Mouse (Mus musculus) forebrain, embryonic 16.5 days (tissue): Measurements from ENCODE around the gene Trir. TPM values are rescaled to one million over a fixed set of nuclear protein-coding genes. Genes with fewer than 3 reads are reported as not detected.

Experiments
- ATAC-seq: fragments of 200-750 bp; cut with Nextera tagmentation; 2 replicates; pipeline ENCODE4 v1.8.0; 2017; ENCODE audit warnings: mild to moderate bottlenecking, moderate library complexity
- H3K27ac ChIP-seq: fragments of 300-500 bp; sonication (generic); 2 replicates; pipeline ENCODE4 v1.5.1; 2014; ENCODE audit warnings: low read length, control low read depth
- H3K27me3 ChIP-seq: fragments of 300-500 bp; sonication (generic); replicated peaks from 2 replicates; pipeline ENCODE4 v1.6.1; 2014; ENCODE audit warnings: low read length; ENCODE audit not compliant: control insufficient read depth, insufficient read depth
- H3K36me3 ChIP-seq: fragments of 300-500 bp; sonication (generic); 2 replicates; pipeline ENCODE4 v1.6.1; 2014; ENCODE audit not compliant: control insufficient read depth, insufficient read depth
- H3K4me1 ChIP-seq: fragments of 300-500 bp; sonication (generic); replicated peaks from 2 replicates; pipeline ENCODE4 v1.6.1; 2014; ENCODE audit warnings: low read length; ENCODE audit not compliant: control insufficient read depth, insufficient read depth
- H3K4me2 ChIP-seq: fragments of 300-500 bp; sonication (generic); 2 replicates; pipeline ENCODE4 v1.6.1; 2014; ENCODE audit warnings: mild to moderate bottlenecking, low read length, control low read depth
- H3K4me3 ChIP-seq: fragments of 300-500 bp; sonication (generic); replicated peaks from 2 replicates; pipeline ENCODE4 v1.5.1; 2014; ENCODE audit warnings: mild to moderate bottlenecking, low read length, control low read depth
- H3K9ac ChIP-seq: fragments of 300-500 bp; sonication (generic); replicated peaks from 2 replicates; pipeline ENCODE4 v1.6.1; 2014; ENCODE audit warnings: low read depth, low read length, control low read depth
- H3K9me3 ChIP-seq: fragments of 300-500 bp; sonication (generic); 2 replicates; pipeline ENCODE4 v1.6.1; 2016; ENCODE audit warnings: low read length; ENCODE audit not compliant: control insufficient read depth
- WGBS: fragments of 180-500 bp; shearing (Covaris S2); extraction: QIAGEN DNeasy Blood & Tissue Kit; methylation state at CpG from one replicate; pipeline ENCODE4 v1.1.7; 2014; 5-methylcytosine and 5-hydroxymethylcytosine counted together
- polyA plus RNA-seq: library from polyadenylated mRNA; unstranded; fragments of >200 nt; fragmentation: Nextera tagmentation; extraction: Ambion mirVana; gene quantifications from 2 replicates; pipeline ENCODE4 v1.2.1, GENCODE M21; 2015

Trir gene
- polyA plus RNA-seq, 1 experiment from 2014 or later, result 108 TPM

GRCm38 (mm10) chr8:85014431-85014830 lies 12.2 kb upstream of the Trir start, which contains the start of gene Best2:
TSS of gene Best2 (minus strand) at chr8:85014531.
- Histone ChIP-seq H3K4me3 (peak within 1 kb of the TSS; percentile 37), H3K36me3 (peaks cover 17% of the 10 kb centered on the region)
- WGBS, result 70% methylated on average over 2 of the region's 2 CpGs

GRCm38 (mm10) chr8:85016724-85017123 lies 9.9 kb upstream of the Trir start:
- WGBS, result 60% methylated on average over 10 of the region's 10 CpGs
- H3K4me1 ChIP-seq, result peaks cover 5% of the 10 kb centered on the region
- H3K27ac ChIP-seq, result no peak overlapping the region
- H3K27me3 ChIP-seq, result peaks cover 6% of the 10 kb centered on the region; the same call in 1 of the 2 replicates
- no peak for ATAC-seq
- H3K4me3 ChIP-seq, result no peak overlapping the region
- peaks cover 17% of the 10 kb centered on the region for H3K36me3 ChIP-seq
- no peaks in the 10 kb centered on the region for H3K9me3 ChIP-seq
- no peak overlapping the region for H3K9ac ChIP-seq
- H3K4me2 ChIP-seq, result no peak overlapping the region

More at GRCm38 (mm10) chr8:85014431-85014830, 12.2 kb upstream of the Trir start, which contains the start of gene Best2:
- Histone ChIP-seq H3K9me3 (no peaks in the 10 kb centered on the region), H3K9ac (peak within 1 kb of the TSS; percentile 64), H3K4me2 (peak within 1 kb of the TSS; percentile 63), H3K27ac (no peak within 1 kb of the TSS), H3K27me3 (peaks cover 15% of the 10 kb centered on the region), H3K4me1 (peaks cover 5% of the 10 kb centered on the region)
- ATAC-seq, result no peak

- H3K9me3 ChIP-seq, result no peaks in the 10 kb centered on the region
- peaks cover 19% of the 10 kb centered on the region for H3K36me3 ChIP-seq
- H3K27me3 ChIP-seq, result peaks cover 6% of the 10 kb centered on the region; the same call in 1 of the 2 replicates
- H3K4me3 ChIP-seq, result no peak overlapping the region
- ATAC-seq, result no peak
- 23% methylated on average over 5 of the region's 5 CpGs for WGBS
- H3K4me2 ChIP-seq, result no peak overlapping the region
- H3K27ac ChIP-seq, result no peak overlapping the region
- H3K4me1 ChIP-seq, result peaks cover 5% of the 10 kb centered on the region
- H3K9ac ChIP-seq, result no peak overlapping the region
Observed at GRCm38 (mm10) chr8:85017209-85017608, 9.4 kb upstream of the Trir start.

GRCm38 (mm10) chr8:85021514-85022055 lies 5.0 kb upstream of the Trir start:
- no peaks in the 10 kb centered on the region for H3K27me3 ChIP-seq
- no peak overlapping the region for H3K27ac ChIP-seq

GRCm38 (mm10) chr8:85023846-85024245 lies 2.8 kb upstream of the Trir start:
- H3K4me1 ChIP-seq, result peaks cover 35% of the 10 kb centered on the region
- whole genome bisulfite sequencing, result 97% methylated on average over 3 of the region's 3 CpGs
- no peak overlapping the region for H3K4me2 ChIP-seq
- peaks cover 7% of the 10 kb centered on the region for H3K36me3 ChIP-seq
- H3K9ac ChIP-seq, result no peak overlapping the region
- no peak for ATAC-seq
- H3K4me3 ChIP-seq, result peak overlapping the region; percentile 81; the same call in 1 of the 2 replicates
- H3K27me3 ChIP-seq, result no peaks in the 10 kb centered on the region
- H3K27ac ChIP-seq, result no peak overlapping the region
- no peaks in the 10 kb centered on the region for H3K9me3 ChIP-seq

More at GRCm38 (mm10) chr8:85021514-85022055, 5.0 kb upstream of the Trir start:
- Histone ChIP-seq H3K9ac (no peak overlapping the region), H3K9me3 (no peaks in the 10 kb centered on the region), H3K4me3 (no peak overlapping the region), H3K4me1 (peaks cover 23% of the 10 kb centered on the region), H3K4me2 (no peak overlapping the region), H3K36me3 (peaks cover 19% of the 10 kb centered on the region)
- ATAC-seq, result no peak
- WGBS, result 95% methylated on average over 3 of the region's 3 CpGs

GRCm38 (mm10) chr8:85025098-85025932 lies 1.3 kb upstream of the Trir start, which contains the start of gene Asna1:
TSS of gene Asna1 (minus strand) at chr8:85025281.
- H3K4me3 ChIP-seq, result peak within 1 kb of the TSS; percentile 81
- peaks cover 5% of the 10 kb centered on the region for H3K36me3 ChIP-seq
- peak; percentile 90 for ATAC-seq
- H3K27me3 ChIP-seq, result no peaks in the 10 kb centered on the region
- peak within 1 kb of the TSS; percentile 73 for H3K27ac ChIP-seq
- H3K9ac ChIP-seq, result peak within 1 kb of the TSS; percentile 75
- H3K4me1 ChIP-seq, result peaks cover 39% of the 10 kb centered on the region
- H3K9me3 ChIP-seq, result no peaks in the 10 kb centered on the region
- H3K4me2 ChIP-seq, result peak within 1 kb of the TSS; percentile 90
- WGBS, result 6% methylated on average over 30 of the region's 30 CpGs

GRCm38 (mm10) chr8:85027516-85027855 lies 863 bp downstream of the Trir start:
- Histone ChIP-seq H3K9me3 (no peaks in the 10 kb centered on the region), H3K9ac (peak overlapping the region; percentile 99), H3K4me3 (peak overlapping the region; percentile 95), H3K27ac (peak overlapping the region; percentile 86), H3K27me3 (no peaks in the 10 kb centered on the region), H3K36me3 (peaks cover 16% of the 10 kb centered on the region), H3K4me1 (peaks cover 39% of the 10 kb centered on the region), H3K4me2 (peak overlapping the region; percentile 66)
- WGBS, result 1% methylated on average over 13 of the region's 13 CpGs
- no peak for ATAC-seq

- 18% methylated on average over 2 of the region's 2 CpGs for WGBS
- Histone ChIP-seq H3K4me3 (peak overlapping the region; percentile 95), H3K27me3 (no peaks in the 10 kb centered on the region), H3K4me2 (peak overlapping the region; percentile 66), H3K27ac (0 out of 2 replicates have a peak overlapping the region, but pooled peaks have one; percentile 2), H3K9me3 (no peaks in the 10 kb centered on the region), H3K36me3 (peaks cover 17% of the 10 kb centered on the region), H3K4me1 (peaks cover 39% of the 10 kb centered on the region), H3K9ac (peak overlapping the region; percentile 99)
- ATAC-seq, result no peak
Observed at GRCm38 (mm10) chr8:85027922-85028321, 1.3 kb downstream of the Trir start.

GRCm38 (mm10) chr8:85029271-85029670 lies 2.6 kb downstream of the Trir start:
- Histone ChIP-seq H3K36me3 (peaks cover 17% of the 10 kb centered on the region), H3K4me3 (no peak overlapping the region), H3K9ac (no peak overlapping the region), H3K27ac (no peak overlapping the region), H3K9me3 (no peaks in the 10 kb centered on the region), H3K4me1 (peaks cover 33% of the 10 kb centered on the region), H3K4me2 (no peak overlapping the region), H3K27me3 (no peaks in the 10 kb centered on the region)
- WGBS, result 85% methylated on average over 14 of the region's 14 CpGs
- no peak for ATAC-seq
